Mouse (Mus musculus) layer of hippocampus, postnatal 36 days (tissue): Measurements from ENCODE around the gene Cldn7. TPM values are rescaled to one million over a fixed set of nuclear protein-coding genes. Genes with fewer than 3 reads are reported as not detected.
"Not testable (repeated sequence)": the region's sequence is repeated elsewhere in the genome, so short reads cannot be mapped to it uniquely, and the experiment has no call there.

Experiments used
- DNase-seq, 2 experiments: peaks; one replicate each; pipeline ENCODE4 v3.0.0; 2022
- total RNA-seq, 2 experiments: library from RNA; stranded (reverse); gene quantifications; 2 replicates each; pipeline ENCODE4 v1.2.3; 2021

Cldn7 gene
- total RNA-seq, result not detected

DNA sequence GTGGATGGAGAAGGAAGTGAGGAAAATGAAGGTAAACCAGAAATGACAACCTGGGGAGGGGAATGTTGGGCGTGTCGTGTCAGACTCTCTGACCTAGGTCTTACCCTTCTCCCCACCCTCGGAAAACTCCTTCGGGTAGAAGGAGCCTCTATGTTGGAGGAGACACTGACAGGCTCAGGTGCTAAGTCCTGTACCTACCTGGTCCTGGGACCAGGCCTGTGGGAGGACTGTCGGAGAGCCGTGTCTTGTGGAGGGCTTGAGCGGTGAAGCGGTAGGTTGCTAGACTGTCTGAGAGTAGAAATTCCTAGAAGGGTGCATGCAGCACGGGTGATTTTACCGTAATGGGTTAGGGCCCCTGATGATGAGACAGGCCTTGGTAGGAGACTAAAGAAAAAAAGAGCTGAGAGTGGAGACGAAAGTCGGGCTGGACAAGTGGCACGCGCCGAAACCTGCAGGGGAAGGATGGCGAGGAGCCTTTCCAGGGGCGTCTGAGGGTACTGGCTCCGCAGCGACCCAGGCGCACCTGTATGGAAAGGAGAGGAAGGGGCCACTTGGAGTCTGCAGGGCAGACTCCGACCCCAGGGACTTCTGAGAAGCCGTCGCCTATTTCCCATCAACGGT, at the start of gene Cldn7:
TSS of gene Cldn7 (plus strand) at position 130 of the 621 bp plus-strand sequence.
- DNase-seq, result no peak

DNA sequence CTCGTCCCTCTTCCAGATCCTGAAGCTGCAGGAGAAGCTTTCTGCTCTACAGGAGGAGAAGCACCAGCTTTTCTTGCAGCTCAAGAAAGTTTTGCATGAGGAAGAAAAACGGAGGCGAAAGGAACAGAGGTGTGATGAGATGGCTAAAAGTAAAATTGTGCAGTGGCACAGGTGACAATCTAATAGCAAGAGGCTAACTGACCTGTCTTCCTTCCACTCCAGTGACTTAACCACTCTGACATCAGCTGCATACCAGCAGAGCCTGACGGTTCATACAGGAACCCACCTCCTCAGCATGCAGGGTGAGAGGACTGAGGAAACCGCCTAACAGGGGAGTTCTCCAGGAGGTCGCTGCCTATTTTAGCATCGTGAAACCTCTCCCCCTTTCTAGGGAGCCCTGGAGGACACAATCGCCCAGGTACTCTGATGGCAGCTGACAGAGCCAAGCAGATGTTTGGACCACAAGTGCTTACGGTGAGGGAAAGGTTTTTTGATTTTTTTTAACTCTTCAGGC, 49.6 kb upstream of the Cldn7 start:
- DNase-seq, result no peak

DNA sequence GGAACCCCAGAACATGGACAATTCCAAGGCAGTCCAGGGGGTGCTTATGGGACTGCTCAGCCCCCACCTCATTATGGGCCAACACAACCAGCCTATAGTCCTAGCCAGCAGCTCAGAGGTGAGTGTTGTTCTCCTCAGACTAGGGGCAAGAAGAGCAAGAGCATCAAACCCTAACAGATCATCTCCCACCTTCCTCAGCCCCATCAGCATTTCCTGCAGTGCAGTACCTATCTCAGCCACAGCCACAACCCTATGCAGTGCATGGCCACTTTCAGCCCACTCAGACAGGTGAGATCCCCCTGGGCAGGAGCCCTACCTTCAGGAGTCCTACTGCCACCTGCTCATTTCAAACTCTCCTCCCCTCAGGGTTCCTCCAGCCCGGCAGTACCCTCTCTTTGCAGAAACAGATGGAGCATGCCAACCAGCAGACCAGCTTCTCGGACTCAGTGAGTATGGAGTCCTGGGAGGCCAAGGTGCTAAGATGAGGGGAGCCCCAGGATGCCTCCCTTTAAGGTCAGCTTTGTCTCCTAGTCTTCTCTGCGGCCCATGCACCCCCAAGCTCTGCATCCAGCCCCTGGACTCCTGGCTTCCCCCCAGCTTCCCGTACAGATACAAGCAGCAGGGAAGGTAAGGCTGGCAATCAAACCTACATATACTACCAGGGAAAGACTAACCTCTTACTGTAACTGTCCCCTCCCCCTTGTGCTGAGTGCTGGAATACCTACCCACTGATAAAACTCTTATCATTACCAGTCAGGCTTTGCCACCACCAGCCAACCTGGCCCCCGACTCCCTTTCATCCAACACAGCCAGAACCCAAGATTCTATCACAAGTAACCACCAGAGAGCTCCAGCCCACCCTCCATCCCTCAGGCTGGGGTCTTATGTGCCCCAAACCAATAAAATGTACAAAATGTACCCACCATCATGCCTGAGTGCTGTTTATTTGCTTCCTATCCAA, 48.6 kb upstream of the Cldn7 start:
- no peak for DNase-seq

DNA sequence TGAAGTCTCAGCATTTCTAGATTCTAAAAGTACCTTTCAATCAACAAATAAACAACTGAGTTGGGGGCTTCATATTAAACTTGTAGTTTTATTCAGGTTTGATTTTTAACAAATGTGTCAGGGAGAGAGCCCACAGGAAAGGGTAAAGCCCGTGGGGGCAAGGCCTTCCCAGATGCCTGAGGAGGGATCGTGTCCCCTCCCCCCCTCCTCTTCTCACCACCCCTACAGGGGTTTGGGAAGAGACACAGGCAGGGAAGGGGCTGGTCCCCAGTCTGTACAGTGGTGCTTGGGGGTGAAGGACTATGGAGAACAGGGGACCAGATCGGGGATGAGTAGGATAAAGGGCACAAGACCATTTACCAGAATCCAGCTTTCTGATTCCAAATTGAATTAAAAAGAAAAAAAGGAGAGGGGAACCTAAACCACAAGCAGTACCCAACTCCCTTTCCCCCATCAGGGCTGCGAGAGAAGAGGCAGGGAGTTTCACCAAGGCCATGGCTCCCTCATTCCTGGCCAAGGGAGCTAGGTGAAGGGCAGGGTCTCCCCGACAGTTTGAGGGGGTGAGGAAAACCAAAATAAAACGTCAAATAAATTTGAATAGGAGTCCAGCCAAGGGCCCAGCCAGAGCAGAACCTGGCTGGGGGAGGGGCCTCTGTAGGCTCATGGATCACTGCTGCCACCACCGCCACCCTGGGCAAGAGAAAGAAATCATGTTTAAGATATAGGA, 47.8 kb upstream of the Cldn7 start:
- DNase-seq, result not testable (repeated sequence)

DNA sequence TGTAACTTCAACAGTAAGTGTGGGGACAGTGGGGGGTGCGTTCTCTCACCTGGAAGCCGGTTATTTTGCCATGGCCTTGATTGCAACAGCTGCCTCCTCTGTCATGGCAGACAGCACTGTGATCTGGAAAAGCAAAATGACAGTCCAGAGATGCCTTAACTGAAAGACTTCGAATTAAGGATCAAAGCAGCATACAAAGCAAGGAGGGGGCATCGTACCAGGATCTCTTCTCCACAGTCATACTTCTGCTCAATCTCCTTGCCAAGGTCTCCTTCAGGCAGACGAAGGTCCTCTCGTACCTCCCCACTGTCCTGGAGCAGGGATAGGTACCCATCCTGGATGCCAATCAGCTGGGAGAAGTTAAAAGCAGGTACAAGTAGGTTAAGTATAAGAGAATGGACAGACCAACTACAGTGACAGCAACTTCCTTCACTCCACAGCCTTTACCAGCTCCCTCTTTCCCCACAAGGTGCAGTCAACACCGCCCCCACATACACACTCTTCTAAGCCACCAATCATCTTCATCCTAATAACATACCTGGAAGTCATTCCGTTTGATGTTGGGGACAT, 47.1 kb upstream of the Cldn7 start:
- no peak for DNase-seq

- no peak for DNase-seq
Observed at GRCm38 (mm10) chr11:69918118-69918517, 46.5 kb upstream of the Cldn7 start.

- no peak for DNase-seq
Observed at GRCm38 (mm10) chr11:69919053-69919452, 45.5 kb upstream of the Cldn7 start.

- DNase-seq, result peak; percentile 40 to 46
Observed at GRCm38 (mm10) chr11:69919661-69920265, 44.8 kb upstream of the Cldn7 start.

DNA sequence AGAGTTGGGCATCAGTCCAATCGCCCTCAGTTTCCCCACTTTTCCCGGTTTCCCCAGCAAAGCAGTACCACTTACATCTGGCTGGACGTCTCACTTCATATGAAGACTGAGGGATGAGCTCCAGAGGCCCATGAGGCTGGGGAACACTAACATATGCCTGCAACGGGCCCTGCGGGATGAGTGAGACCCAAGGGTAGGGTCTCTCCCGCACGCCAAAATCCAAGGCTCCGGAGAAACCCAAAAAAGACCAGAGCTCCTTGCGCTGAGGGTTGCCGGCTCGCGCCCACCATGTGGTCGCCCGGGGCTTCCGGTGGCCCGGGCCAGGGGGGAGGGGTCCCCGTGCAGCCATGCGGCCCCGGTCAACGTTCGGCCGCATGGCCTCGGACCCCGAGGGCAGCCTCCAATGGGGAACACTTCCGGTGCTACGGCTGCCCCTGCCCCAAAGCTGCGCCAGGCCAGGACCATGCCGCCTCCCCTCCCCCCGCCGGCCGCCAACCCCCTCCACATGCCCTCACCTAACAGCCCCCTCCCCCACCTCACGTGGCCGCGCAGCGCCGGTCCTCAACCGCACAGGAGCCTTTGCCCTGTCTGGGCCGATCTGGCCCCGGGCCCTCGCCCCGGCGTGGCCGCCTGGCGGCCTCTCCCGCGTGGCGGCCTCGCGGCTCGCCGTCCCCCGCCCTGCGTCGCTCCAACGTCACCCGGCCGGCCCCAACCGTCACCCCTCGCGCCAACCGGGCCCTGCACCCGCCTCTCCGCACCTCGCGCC, 44.1 kb upstream of the Cldn7 start:
- DNase-seq, result peak; percentile 23 to 40

- peak; percentile 100 for DNase-seq
Observed at GRCm38 (mm10) chr11:69921114-69922011, 43.2 kb upstream of the Cldn7 start, which contains the start of gene Eif5a. TSS of gene Eif5a (minus strand) at chr11:69921958.

DNA sequence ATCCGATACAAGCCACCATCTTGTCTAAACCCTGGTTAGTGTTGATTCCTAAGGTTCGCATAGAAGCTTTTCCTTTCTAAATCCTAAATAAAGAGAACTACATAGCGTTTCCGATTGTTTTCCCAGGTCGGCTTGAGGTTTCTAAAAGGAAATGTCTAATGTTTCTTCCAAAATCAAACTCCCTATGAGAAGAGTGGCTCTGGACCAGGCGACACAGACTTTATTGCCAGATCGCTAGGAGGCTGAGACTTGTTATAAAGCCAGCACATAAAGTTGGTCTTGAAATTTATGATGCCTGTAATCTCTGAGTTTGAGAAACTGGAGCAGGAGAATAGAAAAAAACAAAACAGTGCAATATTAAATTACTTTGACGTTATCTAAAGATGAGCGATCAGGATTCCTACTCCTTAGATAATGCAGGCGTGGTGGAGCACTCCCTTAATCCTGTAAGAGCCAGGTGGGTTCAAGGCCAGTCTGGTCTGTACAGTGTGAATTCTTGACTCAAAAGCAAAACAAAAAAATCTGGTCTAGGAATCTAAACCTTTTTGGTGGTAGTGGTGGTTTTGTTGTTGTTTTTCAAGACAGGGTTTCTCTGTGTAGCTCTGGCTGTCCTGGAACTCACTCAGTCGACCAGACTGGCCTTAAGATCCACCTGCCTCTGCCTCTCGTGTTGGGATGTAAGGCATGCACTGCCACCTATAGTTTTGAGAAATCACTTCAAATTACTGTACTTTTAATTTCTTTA, 42.4 kb upstream of the Cldn7 start:
- no peak for DNase-seq

- no peak for DNase-seq
Observed at GRCm38 (mm10) chr11:69922796-69923195, 41.8 kb upstream of the Cldn7 start.

- DNase-seq, result no peak
Observed at GRCm38 (mm10) chr11:69927501-69927900, 37.1 kb upstream of the Cldn7 start.

DNA sequence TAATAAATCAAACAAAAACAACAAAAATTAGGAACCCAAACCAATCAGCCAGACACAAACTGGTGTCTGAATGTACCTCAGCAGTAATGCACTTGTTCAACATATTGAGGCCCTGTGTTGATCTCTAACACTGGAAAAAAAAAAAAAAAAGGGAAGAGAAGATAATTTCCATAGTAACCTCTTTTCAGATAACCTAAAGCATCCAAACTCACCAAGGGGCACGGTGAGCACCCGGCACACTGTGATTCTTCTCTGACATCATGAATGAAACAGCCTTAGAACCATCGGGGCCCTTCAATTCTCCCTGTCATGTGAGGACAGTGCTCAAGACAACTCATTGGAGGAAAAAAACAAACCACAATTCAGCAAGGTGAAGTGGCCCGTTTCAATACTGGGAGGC, 34.9 kb upstream of the Cldn7 start:
- DNase-seq, result no peak

GRCm38 (mm10) chr11:69930176-69930575, 34.4 kb upstream of the Cldn7 start:
- not testable (repeated sequence) for DNase-seq

DNA sequence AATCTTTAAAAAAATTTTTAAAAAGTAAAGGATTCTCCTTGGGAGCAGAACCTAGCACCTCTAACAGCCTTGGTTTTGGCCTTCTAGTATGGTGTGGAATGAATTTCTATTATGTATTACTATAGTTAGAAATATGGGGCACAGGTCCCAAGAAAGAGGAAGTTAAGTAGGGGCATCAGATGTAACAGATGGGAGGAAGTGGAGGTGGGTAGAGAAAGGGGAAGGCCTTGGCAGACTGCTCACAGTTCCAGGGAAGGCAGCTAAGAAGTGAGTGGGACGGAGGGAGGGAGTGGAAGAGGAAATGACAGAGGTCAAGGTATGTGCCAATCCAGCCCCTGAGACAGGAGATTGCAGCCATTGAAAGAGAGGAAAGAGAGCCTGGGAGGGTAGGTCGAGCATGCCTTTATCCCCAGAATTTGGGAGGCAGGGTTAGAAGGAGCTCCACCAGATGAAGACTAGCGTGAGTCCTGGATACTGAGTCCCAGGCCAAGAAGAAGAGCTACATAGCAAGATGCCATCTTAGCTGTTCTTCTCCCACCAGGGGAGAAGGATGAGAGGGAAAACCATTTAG, 33.5 kb upstream of the Cldn7 start:
- no peak for DNase-seq

DNA sequence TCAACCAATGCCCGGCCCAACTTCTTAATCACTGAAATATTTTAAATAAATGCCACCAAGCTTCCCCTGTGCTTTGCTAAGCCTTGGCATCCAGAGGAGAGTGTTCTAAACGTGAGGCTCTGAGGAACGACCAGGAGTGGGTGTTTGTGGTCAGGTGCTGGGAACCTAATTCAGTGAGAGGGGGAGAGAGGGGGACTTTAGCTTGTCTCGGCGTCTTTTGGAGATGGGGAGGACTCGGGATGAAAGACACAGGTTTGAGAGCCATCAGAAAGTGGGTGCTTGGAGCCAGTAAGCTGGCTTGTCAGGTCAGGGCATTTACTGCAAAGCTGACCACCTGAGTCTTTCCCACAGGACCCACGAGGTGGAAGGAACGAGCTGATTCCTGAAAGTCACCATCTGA, 32.8 kb upstream of the Cldn7 start:
- no peak for DNase-seq

DNA sequence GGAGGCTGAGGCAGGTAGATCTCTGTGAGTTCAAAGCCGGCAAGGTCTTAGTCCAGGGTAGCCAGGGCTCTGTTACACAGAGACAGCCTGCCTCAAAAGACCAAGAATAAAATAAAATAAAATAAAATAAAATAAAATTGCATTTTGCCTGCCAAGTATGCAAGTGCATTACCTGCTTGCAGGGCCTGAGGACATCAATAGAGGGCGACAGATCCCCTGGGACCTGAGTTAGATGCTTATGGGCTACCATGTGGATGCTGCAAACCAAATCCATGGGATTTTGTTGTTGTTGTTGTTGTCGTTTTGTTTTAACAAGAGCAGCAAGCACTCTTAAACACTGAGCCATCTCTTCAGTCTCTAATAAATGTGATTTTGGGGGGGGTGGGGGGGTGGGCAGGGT, 32.3 kb upstream of the Cldn7 start:
- no peak for DNase-seq

- no peak for DNase-seq
Observed at GRCm38 (mm10) chr11:69933066-69933465, 31.5 kb upstream of the Cldn7 start.
